Mouse (Mus musculus): ENCODE results near the gene Myo10. TPM values are rescaled to one million over a fixed set of nuclear protein-coding genes. Genes with fewer than 3 reads are reported as not detected.

Myo10 gene
- polyA plus RNA-seq, 1 experiment, result 0.45 TPM

DNA sequence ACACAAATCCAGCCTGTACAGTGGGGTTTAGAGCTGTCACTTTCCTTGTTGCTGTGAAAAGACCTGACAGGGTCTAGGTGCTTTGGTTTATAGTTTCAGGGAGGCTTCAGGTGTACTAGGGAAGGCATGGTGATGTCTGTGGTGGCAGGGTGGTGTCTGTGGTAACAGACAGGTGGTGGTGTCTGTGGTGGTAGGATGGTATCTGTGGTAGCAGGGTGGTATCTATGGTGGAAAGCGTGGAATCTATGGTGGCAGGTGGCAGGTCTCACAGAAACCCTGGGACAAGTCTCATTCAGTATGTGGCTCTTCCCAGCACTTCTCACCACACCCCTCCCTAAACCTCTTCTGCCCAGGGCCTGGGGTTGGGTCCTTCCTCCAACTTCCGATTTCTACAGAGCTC, 212.0 kb downstream of the Myo10 start:
- peaks cover 9% of the 10 kb centered on the region; the same call in 1 of the 2 replicates for H3K9me3 ChIP-seq (ENCODE audit: control insufficient read depth, low read length)
- no peaks in the 10 kb centered on the region for H3K4me1 ChIP-seq (ENCODE audit: control insufficient read depth)
- H3K36me3 ChIP-seq (ENCODE audit: control insufficient read depth), result no peaks in the 10 kb centered on the region
- no peaks in the 10 kb centered on the region for H3K27me3 ChIP-seq (ENCODE audit: control insufficient read depth)
- no peak for TF ChIP-seq TAL1 (IDR thresholded peaks at IDR 0.05; ENCODE audit: low read length)
- no peak for TF ChIP-seq GATA1 (IDR thresholded peaks at IDR 0.05; ENCODE audit: low read length)
- no peak overlapping the region for H3K4me3 ChIP-seq (replicated peaks)

DNA sequence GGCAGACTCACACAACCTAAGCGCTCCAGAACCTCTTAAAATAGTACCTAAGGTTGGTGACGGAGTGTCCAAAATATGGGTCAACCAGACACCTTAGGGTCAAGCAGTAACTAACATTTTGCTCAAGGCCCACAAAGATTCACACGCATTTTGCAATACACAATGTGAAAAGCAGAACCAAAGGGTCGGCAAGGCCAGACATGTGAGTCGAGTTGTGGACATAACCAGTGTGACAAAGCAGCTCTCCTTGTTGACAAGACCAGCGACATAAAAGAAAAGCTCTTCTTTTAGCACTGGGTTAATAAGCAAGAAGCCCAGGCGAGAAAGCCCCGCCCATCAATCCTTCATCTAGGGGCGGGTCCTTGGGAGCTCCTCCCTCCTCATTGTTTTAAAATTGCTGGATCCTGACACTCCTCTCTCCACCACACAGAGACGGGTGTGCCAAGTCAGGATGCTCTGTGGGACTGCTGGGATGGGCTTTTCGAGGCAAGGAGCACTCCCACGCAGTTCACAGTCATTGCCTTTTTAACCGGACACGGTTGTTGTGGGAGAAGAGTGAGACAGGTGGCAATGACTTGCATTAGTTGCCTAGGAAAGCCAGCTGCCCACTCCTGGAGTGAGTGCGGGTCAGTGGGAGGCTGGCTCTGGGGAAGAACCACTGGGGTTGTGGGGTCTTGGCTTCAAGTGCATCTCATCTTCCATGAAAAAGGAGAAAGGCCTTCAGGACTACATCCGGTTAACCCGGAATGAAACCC, 212.8 kb downstream of the Myo10 start:
- Histone ChIP-seq H3K27me3 (ENCODE audit: control insufficient read depth) (no peaks in the 10 kb centered on the region), H3K4me3 (replicated peaks) (no peak overlapping the region), H3K4me1 (ENCODE audit: control insufficient read depth) (no peaks in the 10 kb centered on the region), H3K9me3 (ENCODE audit: control insufficient read depth, low read length) (peaks cover 9% of the 10 kb centered on the region; the same call in 1 of the 2 replicates), H3K36me3 (ENCODE audit: control insufficient read depth) (no peaks in the 10 kb centered on the region)
- TF ChIP-seq GATA1 (IDR thresholded peaks at IDR 0.05; ENCODE audit: low read length) (no peak), TAL1 (IDR thresholded peaks at IDR 0.05; ENCODE audit: low read length) (no peak)

DNA sequence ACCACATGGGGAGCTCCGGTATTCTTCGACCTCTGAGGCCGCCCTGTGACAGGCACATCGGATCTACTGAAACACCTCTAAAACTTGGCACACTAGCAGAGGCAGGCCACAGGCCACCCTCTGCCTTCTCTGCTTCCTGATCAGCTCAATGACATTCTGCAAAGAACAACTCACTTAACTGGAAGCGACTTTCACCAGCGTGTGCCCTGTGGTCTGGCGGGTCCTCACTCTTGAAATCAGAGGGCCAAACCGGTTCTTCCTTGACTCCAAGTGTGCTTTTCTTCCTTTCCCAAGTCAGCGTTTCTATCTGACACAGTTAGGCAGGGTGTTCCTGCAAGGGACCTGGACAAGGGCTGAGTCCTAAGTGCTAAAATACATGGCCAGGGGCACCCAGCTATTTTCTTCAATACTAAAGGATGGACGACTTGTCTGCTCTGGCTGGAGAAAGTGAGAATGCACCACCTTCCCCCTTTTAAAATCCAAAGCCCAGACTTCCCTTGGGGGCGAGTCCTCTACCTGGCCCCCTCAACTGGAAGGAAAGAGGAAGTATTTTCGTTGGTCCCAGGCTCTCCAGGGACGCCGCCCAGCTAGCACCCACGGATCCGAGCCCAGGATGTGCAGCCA, 220.2 kb downstream of the Myo10 start:
- Histone ChIP-seq H3K36me3 (ENCODE audit: control insufficient read depth) (no peaks in the 10 kb centered on the region), H3K9me3 (ENCODE audit: control insufficient read depth, low read length) (no peaks in the 10 kb centered on the region), H3K4me1 (ENCODE audit: control insufficient read depth) (peaks cover 2% of the 10 kb centered on the region), H3K4me3 (replicated peaks) (peak overlapping the region; percentile 39), H3K27me3 (ENCODE audit: control insufficient read depth) (peaks cover 31% of the 10 kb centered on the region)
- TF ChIP-seq TAL1 (IDR thresholded peaks at IDR 0.05; ENCODE audit: low read length) (no peak), GATA1 (IDR thresholded peaks at IDR 0.05; ENCODE audit: low read length) (no peak)

DNA sequence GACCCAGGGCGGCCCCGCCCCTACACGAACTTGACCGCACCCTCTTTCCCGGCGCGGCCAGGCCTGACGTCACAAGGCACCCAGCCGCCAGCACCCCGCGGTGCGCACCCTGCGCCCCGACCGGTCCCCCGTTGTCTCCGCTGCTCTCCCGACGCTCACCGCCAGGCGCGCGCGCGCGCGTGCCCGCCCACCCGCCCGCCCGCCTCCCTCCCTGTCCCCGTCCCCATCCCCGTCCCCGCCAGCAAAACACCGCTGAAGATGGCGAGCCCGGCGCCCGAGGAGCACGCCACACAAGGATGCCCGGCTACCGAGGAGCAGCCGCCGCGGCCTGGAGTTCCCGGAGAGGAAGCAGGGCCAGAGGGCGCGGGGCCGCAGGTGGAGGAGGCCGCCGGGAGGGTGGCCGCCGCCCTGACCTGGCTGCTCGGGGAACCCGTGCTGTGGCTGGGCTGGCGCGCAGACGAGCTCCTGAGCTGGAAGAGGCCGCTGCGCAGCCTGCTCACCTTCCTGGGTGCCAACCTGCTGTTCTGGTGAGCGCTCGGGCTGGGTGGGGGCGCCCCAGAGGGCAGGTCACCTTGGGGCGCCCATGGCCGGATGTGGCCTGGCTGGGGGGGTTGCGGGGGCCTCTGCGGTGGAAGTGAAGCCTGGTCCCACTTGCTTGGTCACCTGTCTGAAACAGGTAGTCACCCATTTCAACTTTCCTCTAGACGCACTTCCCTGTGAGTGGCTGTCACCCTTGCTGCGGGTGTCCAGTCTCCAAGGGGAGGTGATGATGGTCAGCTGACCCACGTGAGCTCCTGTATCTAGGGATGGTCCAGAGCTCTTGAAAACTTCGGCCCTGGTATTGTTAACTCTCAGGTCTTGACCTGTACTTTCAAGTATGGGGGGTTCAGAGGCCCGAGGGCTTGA, 221.0 kb downstream of the Myo10 start, which contains the start of gene Retreg1:
Gene Retreg1 (plus strand): TSS at position 95 of the 906 bp plus-strand sequence.
- Histone ChIP-seq H3K27me3 (ENCODE audit: control insufficient read depth) (peaks cover 31% of the 10 kb centered on the region), H3K4me3 (replicated peaks) (peak within 1 kb of the TSS; percentile 39), H3K9me3 (ENCODE audit: control insufficient read depth, low read length) (peaks cover 2% of the 10 kb centered on the region; the same call in 1 of the 2 replicates), H3K36me3 (ENCODE audit: control insufficient read depth) (no peaks in the 10 kb centered on the region), H3K4me1 (ENCODE audit: control insufficient read depth) (peaks cover 2% of the 10 kb centered on the region)
- TF ChIP-seq GATA1 (IDR thresholded peaks at IDR 0.05; ENCODE audit: low read length), result no peak

DNA sequence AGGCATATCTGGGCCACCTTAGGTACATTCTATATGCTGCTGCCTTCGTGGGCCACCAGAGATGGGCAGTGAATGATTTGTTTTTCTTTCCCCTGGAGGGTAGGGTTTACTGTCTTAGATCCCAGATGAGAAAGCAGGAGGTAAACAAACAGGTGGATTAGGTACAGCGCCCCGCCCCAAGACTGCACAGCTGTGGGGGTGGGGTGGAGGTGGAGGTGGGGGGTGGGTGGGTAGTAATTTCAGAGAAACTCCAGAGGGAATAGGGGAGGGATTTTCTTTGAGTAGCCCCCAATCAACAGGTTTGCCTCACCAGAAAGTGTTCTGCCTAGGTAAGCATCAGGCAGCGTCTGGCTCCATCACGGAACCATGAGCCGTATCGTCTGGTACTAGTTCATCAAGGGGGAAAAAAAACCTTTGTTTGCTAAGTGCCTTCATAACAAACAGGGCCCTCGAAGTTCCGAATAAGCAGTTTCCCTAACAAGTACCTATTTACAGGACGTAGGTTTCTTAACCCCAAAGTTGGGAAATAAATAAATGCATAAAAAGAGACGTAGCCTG, 221.8 kb downstream of the Myo10 start:
- TF ChIP-seq GATA1 (IDR thresholded peaks at IDR 0.05; ENCODE audit: low read length), result no peak
- no peak for TF ChIP-seq TAL1 (IDR thresholded peaks at IDR 0.05; ENCODE audit: low read length)
- Histone ChIP-seq H3K27me3 (ENCODE audit: control insufficient read depth) (peaks cover 31% of the 10 kb centered on the region), H3K4me3 (replicated peaks) (no peak overlapping the region), H3K9me3 (ENCODE audit: control insufficient read depth, low read length) (peaks cover 2% of the 10 kb centered on the region; the same call in 1 of the 2 replicates), H3K36me3 (ENCODE audit: control insufficient read depth) (no peaks in the 10 kb centered on the region), H3K4me1 (ENCODE audit: control insufficient read depth) (peaks cover 2% of the 10 kb centered on the region)

DNA sequence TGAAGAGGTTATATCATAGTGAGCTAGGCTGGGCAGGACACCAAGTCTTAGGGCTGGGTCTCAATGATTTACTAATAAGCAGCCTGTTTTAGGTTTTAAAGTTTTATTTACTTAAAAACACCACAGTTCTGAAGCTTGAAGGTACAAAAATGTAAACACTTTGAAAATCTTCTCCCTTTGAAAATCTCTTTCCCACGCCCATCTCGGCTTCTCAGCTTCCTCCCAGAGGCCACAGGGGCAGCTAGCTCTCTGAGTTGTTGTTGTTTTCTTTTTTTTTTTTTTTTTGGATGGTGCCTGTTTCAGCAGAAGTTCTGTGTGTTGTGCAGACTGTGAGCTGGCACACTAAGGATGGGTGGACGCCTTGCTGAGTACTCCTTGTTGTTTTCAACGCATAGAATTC, 222.4 kb downstream of the Myo10 start:
- H3K9me3 ChIP-seq (ENCODE audit: control insufficient read depth, low read length), result peaks cover 7% of the 10 kb centered on the region; the same call in 1 of the 2 replicates
- H3K36me3 ChIP-seq (ENCODE audit: control insufficient read depth), result no peaks in the 10 kb centered on the region
- TF ChIP-seq TAL1 (IDR thresholded peaks at IDR 0.05; ENCODE audit: low read length) (no peak), GATA1 (IDR thresholded peaks at IDR 0.05; ENCODE audit: low read length) (no peak)
- peaks cover 31% of the 10 kb centered on the region for H3K27me3 ChIP-seq (ENCODE audit: control insufficient read depth)
- H3K4me1 ChIP-seq (ENCODE audit: control insufficient read depth), result peaks cover 2% of the 10 kb centered on the region
- no peak overlapping the region for H3K4me3 ChIP-seq (replicated peaks)

DNA sequence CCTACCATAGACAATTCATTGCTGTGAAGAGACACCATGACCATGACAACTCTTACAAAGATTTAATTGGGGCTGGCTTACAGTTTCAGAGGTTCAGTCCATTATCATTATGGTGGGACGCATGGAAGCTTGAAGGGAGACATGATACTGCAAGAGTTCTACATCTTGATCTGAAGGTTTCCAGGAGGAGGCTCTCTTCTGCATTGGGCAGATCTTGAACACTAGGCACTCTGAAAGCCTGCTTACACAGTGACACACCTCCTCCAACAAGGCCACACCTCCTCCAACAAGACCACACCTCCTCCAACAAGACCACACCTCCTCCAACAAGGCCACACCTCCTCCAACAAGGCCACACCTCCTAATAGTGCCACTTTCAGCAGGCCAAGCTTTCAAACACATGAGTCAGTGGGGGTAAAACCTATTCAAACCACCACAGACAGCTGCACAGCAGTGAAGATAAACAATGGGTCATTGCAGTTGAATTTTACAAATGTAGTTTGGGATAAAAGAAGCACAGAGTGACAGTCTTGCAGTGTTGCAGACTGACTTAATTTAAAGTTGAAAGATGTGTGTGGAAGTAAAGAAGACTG, 225.3 kb downstream of the Myo10 start:
- no peak for TF ChIP-seq GATA1 (IDR thresholded peaks at IDR 0.05; ENCODE audit: low read length)
- no peak for TF ChIP-seq TAL1 (IDR thresholded peaks at IDR 0.05; ENCODE audit: low read length)
- Histone ChIP-seq H3K4me3 (replicated peaks) (no peak overlapping the region), H3K9me3 (ENCODE audit: control insufficient read depth, low read length) (peaks cover 17% of the 10 kb centered on the region)

DNA sequence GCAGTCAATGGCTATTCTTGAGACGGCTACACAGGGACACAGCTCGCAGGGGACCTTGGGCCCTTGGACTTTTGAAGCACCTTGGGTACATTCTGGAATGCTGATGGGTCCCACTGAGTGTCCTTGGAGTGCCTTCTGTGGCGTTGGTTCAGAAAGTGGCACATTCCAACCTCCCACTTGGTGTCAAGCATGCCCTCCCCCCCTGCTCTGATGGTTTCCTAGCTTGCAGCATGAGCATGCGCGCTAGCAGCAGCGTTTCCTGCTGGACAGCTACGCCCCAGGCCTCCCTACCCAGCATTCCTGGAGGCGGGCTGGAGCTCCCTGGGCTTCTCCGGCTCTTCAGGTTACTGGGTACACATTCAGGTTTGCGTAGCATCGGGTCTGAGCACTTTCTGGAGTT, 228.2 kb downstream of the Myo10 start:
- Histone ChIP-seq H3K27me3 (ENCODE audit: control insufficient read depth) (no peaks in the 10 kb centered on the region), H3K4me1 (ENCODE audit: control insufficient read depth) (no peaks in the 10 kb centered on the region), H3K9me3 (ENCODE audit: control insufficient read depth, low read length) (peaks cover 17% of the 10 kb centered on the region), H3K36me3 (ENCODE audit: control insufficient read depth) (no peaks in the 10 kb centered on the region), H3K4me3 (replicated peaks) (no peak overlapping the region)
- TF ChIP-seq TAL1 (IDR thresholded peaks at IDR 0.05; ENCODE audit: low read length) (no peak), GATA1 (IDR thresholded peaks at IDR 0.05; ENCODE audit: low read length) (no peak)

More for the DNA sequence above, 225.3 kb downstream of the Myo10 start:
- Histone ChIP-seq H3K36me3 (ENCODE audit: control insufficient read depth) (no peaks in the 10 kb centered on the region), H3K4me1 (ENCODE audit: control insufficient read depth) (peaks cover 2% of the 10 kb centered on the region), H3K27me3 (ENCODE audit: control insufficient read depth) (peaks cover 18% of the 10 kb centered on the region)
